In the genomic region with DNA sequence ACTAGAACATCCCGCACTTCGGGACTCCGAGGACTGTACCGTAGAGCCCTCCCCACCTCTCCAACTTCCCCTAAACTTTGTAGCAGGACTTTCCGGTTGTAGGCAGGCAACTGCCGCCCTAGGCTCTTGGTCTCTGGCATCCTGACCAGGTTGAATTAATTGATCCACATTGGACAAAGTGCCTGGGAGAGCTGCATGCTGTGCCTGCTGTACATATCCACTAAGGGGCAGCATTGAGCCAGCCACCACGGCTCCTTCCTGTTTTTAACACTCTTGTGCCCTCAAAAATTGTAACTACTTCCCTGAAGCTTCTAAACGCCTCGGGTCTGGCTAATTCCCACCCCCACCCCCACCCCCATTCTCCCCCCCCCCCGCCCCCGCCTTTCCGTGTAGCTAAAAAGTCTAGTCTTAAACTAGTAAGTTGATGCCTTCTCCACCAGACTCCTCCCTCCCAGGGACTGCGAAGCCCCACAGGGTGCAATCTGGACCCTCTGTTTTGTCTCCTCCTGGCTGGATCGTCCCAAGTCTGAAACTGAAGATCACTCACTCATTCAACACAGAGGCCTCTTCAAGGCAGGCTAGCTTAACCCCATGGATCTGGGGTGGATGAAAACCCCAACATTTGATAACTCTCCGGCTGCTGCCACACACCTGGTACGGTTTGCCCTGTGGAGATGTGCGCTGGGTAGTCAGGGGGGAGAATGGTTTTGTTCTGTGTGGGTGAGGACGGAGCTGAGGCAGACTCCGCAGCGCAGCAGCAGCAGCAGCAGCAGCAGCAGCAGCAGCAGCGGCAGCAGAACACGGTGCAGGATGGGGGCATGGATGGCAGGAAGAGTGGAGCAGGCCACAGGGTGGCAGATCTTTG, we compare ENCODE assay signal across 8 mouse cellular contexts.
DNase-seq lines count a peak whose midpoint lies in the region; ATAC-seq lines count a peak whose summit lies in the region.

No protein-coding gene starts in this region.

- peak overlapping the region; percentile 10; the same call in 1 of the 2 replicates for H3K4me2 ChIP-seq in heart, embryonic 11.5 days

- no peaks in the 10 kb centered on the region for H3K4me1 ChIP-seq in heart, embryonic 11.5 days (ENCODE audit: control insufficient read depth, insufficient read depth, low read length)

- H3K4me3 ChIP-seq in heart, embryonic 11.5 days (ENCODE audit: low read depth, low read length): no peak overlapping the region

- H3K36me3 ChIP-seq in heart, embryonic 11.5 days (ENCODE audit: control insufficient read depth, insufficient read depth, low read length): no peaks in the 10 kb centered on the region

- no peak for ATAC-seq in heart, embryonic 11.5 days (replicated peaks; ENCODE audit: insufficient number of reproducible peaks, low FRiP score, low TSS enrichment)
- peak; percentile 60; the same call in 1 of the 2 replicates for ATAC-seq in monocyte, adult 5-6 weeks (replicated peaks; ENCODE audit: insufficient number of reproducible peaks, low FRiP score, low TSS enrichment, poor library complexity, severe bottlenecking)
- ATAC-seq in erythroid progenitor cell, adult 5-6 weeks (replicated peaks; ENCODE audit: low FRiP score, poor library complexity, severe bottlenecking): no peak

- 44% methylated on average over 21 of the region's 22 CpGs for WGBS in heart, embryonic 11.5 days (ENCODE audit: insufficient replicate concordance)

- 0 out of 2 replicates have a peak, but pooled peaks cover 2% of the 10 kb centered on the region for H3K27me3 ChIP-seq in heart, embryonic 11.5 days (ENCODE audit: control insufficient read depth, insufficient read depth, low read length)

- H3K27ac ChIP-seq in heart, embryonic 11.5 days (ENCODE audit: low read depth, low read length): no peak overlapping the region

- no peak overlapping the region for H3K9ac ChIP-seq in heart, embryonic 11.5 days (ENCODE audit: low read depth, low read length)

- DNase-seq in adrenal gland, postnatal 14 days: peak; percentile 60
- no peak for DNase-seq in adrenal gland, adult 2 months
- peak; percentile 46 for DNase-seq in urinary bladder, postnatal 14 days (ENCODE audit: low spot score)
- no peak for DNase-seq in urinary bladder, adult 18-20 months (ENCODE audit: low spot score in 2 of 2)
- peak; percentile 68 for DNase-seq in kidney, postnatal 10 days

- no peaks in the 10 kb centered on the region for H3K9me3 ChIP-seq in heart, embryonic 11.5 days (replicated peaks; ENCODE audit: control insufficient read depth, low read length)

Comparison
In these comparisons a context has a peak if more than half of its experiments do, and no peak if none do; other contexts are left out.
1. DNase-seq: peak in adrenal gland, postnatal 14 days (single experiment), urinary bladder, postnatal 14 days (single experiment) and kidney, postnatal 10 days (single experiment); none in adrenal gland, adult 2 months (single experiment) and urinary bladder, adult 18-20 months (0 of 2).